Mouse (Mus musculus) heart, embryonic 11.5 days (tissue): ENCODE data around the gene Ackr4. TPM values are rescaled to one million over a fixed set of nuclear protein-coding genes. Genes with fewer than 3 reads are reported as not detected.

ENCODE experiments used
- ATAC-seq: fragments of 200-750 bp; cut with Nextera tagmentation; replicated peaks from 2 replicates; pipeline ENCODE4 v1.8.0; 2017; ENCODE audit warnings: moderate library complexity; ENCODE audit not compliant: insufficient number of reproducible peaks, low FRiP score, low TSS enrichment
- H3K27ac ChIP-seq: fragments of 300-500 bp; sonication (generic); 2 replicates; pipeline ENCODE4 v1.5.1; 2014; ENCODE audit warnings: mild to moderate bottlenecking, low read depth, low read length
- H3K27me3 ChIP-seq: fragments of 300-500 bp; sonication (generic); 2 replicates; pipeline ENCODE4 v1.6.1; 2014; ENCODE audit warnings: mild to moderate bottlenecking, low read length, mixed read lengths; ENCODE audit not compliant: control insufficient read depth, insufficient read depth
- H3K36me3 ChIP-seq: fragments of 300-500 bp; sonication (generic); 2 replicates; pipeline ENCODE4 v1.6.1; 2014; ENCODE audit warnings: mild to moderate bottlenecking, low read length, moderate library complexity, mixed read lengths; ENCODE audit not compliant: control insufficient read depth, insufficient read depth
- H3K4me1 ChIP-seq: fragments of 300-500 bp; sonication (generic); 2 replicates; pipeline ENCODE4 v1.6.1; 2014; ENCODE audit warnings: low read length; ENCODE audit not compliant: control insufficient read depth, insufficient read depth
- H3K4me2 ChIP-seq: fragments of 300-500 bp; sonication (generic); 2 replicates; pipeline ENCODE4 v1.6.1; 2014; ENCODE audit warnings: mild to moderate bottlenecking, moderate library complexity
- H3K4me3 ChIP-seq: fragments of 300-500 bp; sonication (generic); 2 replicates; pipeline ENCODE4 v1.5.1; 2014; ENCODE audit warnings: low read depth, low read length
- H3K9ac ChIP-seq: fragments of 300-500 bp; sonication (generic); 2 replicates; pipeline ENCODE4 v1.6.1; 2014; ENCODE audit warnings: mild to moderate bottlenecking, low read depth, low read length, moderate library complexity
- H3K9me3 ChIP-seq: fragments of 300-500 bp; sonication (generic); replicated peaks from 2 replicates; pipeline ENCODE4 v1.6.1; 2016; ENCODE audit warnings: low read length; ENCODE audit not compliant: control insufficient read depth
- WGBS: fragments of 180-500 bp; shearing (Covaris S2); extraction: QIAGEN DNeasy Blood & Tissue Kit; methylation state at CpG from one replicate; pipeline ENCODE4 v1.1.7; 2014; ENCODE audit not compliant: insufficient replicate concordance; 5-methylcytosine and 5-hydroxymethylcytosine counted together
- polyA plus RNA-seq: library from polyadenylated mRNA; unstranded; fragments of >200 nt; fragmentation: Nextera tagmentation; extraction: Ambion mirVana; gene quantifications from 2 replicates; pipeline ENCODE4 v1.2.1, GENCODE M21; 2014

The Ackr4 gene
- polyA plus RNA-seq, 1 experiment from 2014 or later = 0.31 TPM

GRCm38 (mm10) chr9:104051028-104051427, 75.7 kb downstream of the Ackr4 start:
- H3K27me3 ChIP-seq = no peaks in the 10 kb centered on the region
- WGBS = 87% methylated on average over 6 of the region's 6 CpGs
- H3K36me3 ChIP-seq = peaks cover 43% of the 10 kb centered on the region
- H3K4me1 ChIP-seq = no peaks in the 10 kb centered on the region
- H3K9me3 ChIP-seq = no peaks in the 10 kb centered on the region
- H3K4me2 ChIP-seq = no peak overlapping the region
- H3K9ac ChIP-seq = no peak overlapping the region
- no peak overlapping the region for H3K27ac ChIP-seq
- no peak overlapping the region for H3K4me3 ChIP-seq
- no peak for ATAC-seq

DNA sequence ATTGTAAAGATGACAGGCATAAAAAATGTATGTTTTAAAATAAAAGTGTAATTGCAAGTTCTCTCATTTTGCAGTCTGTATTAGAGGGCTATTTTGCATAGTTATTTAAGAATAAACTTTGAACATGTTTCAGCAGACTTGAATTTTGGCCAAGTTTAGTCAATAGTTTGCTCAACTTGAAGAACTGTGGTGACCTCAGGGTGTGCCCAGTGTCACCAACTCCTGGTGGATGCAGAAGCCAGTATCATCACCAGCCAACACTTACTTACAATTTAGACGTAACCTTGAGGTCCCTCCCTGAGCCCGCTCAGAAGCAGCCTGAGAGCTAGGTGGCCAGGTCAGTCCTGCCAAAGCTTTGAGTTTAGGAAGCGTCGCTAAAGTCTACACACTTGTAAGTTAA, 83.1 kb downstream of the Ackr4 start:
- ATAC-seq = no peak
- no peaks in the 10 kb centered on the region for H3K9me3 ChIP-seq
- H3K36me3 ChIP-seq = peaks cover 17% of the 10 kb centered on the region
- 77% methylated on average over 4 of the region's 4 CpGs for WGBS
- no peak overlapping the region for H3K27ac ChIP-seq
- no peak overlapping the region for H3K9ac ChIP-seq
- H3K4me2 ChIP-seq = no peak overlapping the region
- H3K4me3 ChIP-seq = no peak overlapping the region
- no peaks in the 10 kb centered on the region for H3K27me3 ChIP-seq
- no peaks in the 10 kb centered on the region for H3K4me1 ChIP-seq

DNA sequence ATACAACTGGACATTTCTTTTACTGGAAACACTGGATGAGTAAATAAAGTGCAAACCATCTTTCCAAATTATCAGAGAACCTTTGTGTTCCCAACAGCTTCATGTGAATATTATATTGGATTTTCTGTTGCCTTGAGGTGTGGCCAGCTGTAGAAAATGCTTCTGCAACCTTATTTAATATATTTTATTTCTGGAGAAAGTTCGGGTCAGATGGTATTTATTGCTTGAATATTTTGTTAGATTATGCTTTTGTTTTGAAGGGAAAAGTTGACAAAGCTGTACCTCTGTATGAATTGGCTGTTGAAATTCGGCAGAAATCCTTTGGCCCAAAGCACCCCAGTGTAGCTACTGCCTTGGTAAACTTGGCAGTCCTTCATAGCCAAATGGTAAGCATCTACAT, 86.4 kb downstream of the Ackr4 start, which contains the start of gene Gm28305:
Gene Gm28305, plus strand, starts transcription at position 301 of the 400 bp plus-strand sequence.
- ATAC-seq = no peak
- 58% methylated on average over 2 of the region's 2 CpGs for WGBS
- Histone ChIP-seq H3K4me1 (peaks cover 6% of the 10 kb centered on the region; the same call in 1 of the 2 replicates), H3K27ac (no peak within 1 kb of the TSS), H3K27me3 (no peaks in the 10 kb centered on the region), H3K9ac (no peak within 1 kb of the TSS), H3K9me3 (no peaks in the 10 kb centered on the region), H3K4me3 (no peak within 1 kb of the TSS), H3K36me3 (peaks cover 4% of the 10 kb centered on the region; the same call in 1 of the 2 replicates), H3K4me2 (no peak within 1 kb of the TSS)

- Histone ChIP-seq H3K9me3 (no peaks in the 10 kb centered on the region), H3K36me3 (peaks cover 4% of the 10 kb centered on the region; the same call in 1 of the 2 replicates), H3K4me2 (no peak overlapping the region), H3K4me3 (no peak overlapping the region), H3K9ac (no peak overlapping the region), H3K27me3 (no peaks in the 10 kb centered on the region), H3K4me1 (peaks cover 6% of the 10 kb centered on the region; the same call in 1 of the 2 replicates), H3K27ac (no peak overlapping the region)
- WGBS = 82% methylated on average over 4 of the region's 4 CpGs
- ATAC-seq = no peak
Observed at GRCm38 (mm10) chr9:104039742-104040141, 87.0 kb downstream of the Ackr4 start.

DNA sequence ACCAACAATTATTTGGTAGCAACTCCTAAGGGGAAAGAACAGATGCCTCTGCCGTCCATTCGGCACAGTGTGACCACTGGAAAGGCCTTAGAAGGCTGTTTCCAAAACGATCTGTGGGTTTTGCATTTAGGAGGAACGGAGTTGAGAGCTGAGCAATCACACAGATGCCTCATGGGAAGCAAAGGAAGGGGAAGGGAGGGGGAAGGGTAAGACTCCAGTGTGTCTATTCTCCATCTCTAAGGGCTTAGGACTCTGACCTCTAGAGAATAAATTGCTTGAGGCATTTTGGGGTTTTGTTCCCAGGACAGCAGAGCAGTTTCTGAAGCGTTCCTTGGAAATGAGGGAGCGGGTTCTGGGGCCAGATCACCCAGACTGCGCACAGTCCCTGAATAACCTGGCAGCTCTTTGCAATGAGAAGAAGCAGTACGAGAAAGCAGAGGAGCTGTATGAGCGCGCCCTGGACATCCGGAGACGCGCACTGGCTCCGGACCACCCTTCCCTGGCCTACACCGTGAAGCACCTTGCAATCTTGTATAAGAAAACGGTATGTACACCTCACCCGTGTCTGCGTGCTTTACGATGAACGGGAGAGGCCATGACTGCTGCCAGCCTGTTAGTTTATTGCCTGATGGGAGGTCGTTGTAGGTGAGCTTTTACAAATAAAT, 87.6 kb downstream of the Ackr4 start:
- Histone ChIP-seq H3K9me3 (no peaks in the 10 kb centered on the region), H3K4me1 (peaks cover 6% of the 10 kb centered on the region; the same call in 1 of the 2 replicates), H3K4me2 (no peak overlapping the region), H3K4me3 (no peak overlapping the region), H3K36me3 (peaks cover 4% of the 10 kb centered on the region; the same call in 1 of the 2 replicates), H3K27ac (no peak overlapping the region), H3K27me3 (no peaks in the 10 kb centered on the region), H3K9ac (no peak overlapping the region)
- 87% methylated on average over 21 of the region's 21 CpGs for WGBS
- ATAC-seq = no peak

- 77% methylated on average over 13 of the region's 13 CpGs for WGBS
- Histone ChIP-seq H3K36me3 (peaks cover 4% of the 10 kb centered on the region; the same call in 1 of the 2 replicates), H3K4me2 (no peak overlapping the region), H3K9ac (no peak overlapping the region), H3K4me1 (peaks cover 6% of the 10 kb centered on the region; the same call in 1 of the 2 replicates), H3K27ac (no peak overlapping the region), H3K27me3 (no peaks in the 10 kb centered on the region), H3K9me3 (no peaks in the 10 kb centered on the region), H3K4me3 (no peak overlapping the region)
- ATAC-seq = no peak
Observed at GRCm38 (mm10) chr9:104038266-104038665, 88.5 kb downstream of the Ackr4 start.

DNA sequence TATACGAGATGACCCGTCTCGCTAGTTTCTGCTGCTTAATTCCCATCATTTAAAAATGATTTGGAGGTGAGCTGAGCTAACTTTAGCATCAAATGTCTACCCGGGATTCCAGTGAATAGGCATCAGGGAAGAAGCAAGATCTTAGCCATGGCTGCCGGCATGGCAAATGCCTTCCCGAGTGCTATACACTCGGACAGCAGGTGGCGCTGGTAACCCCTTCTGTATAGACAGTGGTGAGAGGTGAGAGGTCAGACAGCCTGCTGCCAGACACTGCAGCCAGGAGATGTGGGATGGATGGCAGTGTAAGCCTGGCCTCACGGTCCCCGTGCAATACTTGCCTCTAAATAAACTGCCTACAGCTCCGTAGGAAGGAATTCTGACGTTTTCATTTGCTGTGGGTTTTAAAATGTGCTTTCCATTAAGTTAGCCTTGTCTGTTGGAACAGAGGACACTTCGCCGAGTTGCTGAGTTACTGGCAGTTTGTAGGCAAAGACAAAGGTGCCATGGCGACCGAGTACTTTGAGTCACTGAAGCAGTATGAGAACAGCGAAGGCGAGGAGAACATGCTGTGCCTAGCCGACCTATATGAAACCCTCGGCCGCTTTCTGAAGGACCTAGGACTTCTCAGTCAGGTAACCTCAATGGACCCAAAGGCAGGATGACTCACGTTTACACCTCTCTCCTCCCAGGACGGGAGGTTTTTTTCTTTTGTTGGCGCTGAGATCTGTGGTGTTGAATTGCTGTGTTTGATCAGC, 91.3 kb downstream of the Ackr4 start:
- peaks cover 6% of the 10 kb centered on the region; the same call in 1 of the 2 replicates for H3K4me1 ChIP-seq
- 50% methylated on average over 24 of the region's 24 CpGs for WGBS
- H3K27ac ChIP-seq = no peak overlapping the region
- no peak overlapping the region for H3K9ac ChIP-seq
- no peak overlapping the region for H3K4me3 ChIP-seq
- H3K27me3 ChIP-seq = no peaks in the 10 kb centered on the region
- no peak overlapping the region for H3K4me2 ChIP-seq
- no peaks in the 10 kb centered on the region for H3K9me3 ChIP-seq
- no peak for ATAC-seq
- peaks cover 4% of the 10 kb centered on the region for H3K36me3 ChIP-seq

DNA sequence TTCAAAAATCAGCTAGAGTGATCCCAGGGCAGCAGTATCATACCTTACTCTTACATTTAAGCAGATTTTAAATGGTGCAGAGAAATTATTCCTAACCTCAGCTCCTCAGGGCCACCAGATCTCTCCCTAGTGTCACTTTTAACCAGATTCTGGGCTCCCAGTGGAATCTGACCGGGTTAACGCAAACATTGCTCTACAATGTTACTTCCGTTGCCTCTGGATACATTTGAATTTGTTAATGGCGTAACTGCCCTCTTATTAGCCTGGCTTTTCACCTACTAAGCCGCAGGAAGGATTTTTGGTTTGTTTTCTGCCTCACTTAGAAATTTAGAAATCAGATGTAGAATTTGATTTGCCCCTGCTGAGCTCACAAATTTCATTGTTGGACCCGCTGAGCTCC, 92.0 kb downstream of the Ackr4 start:
- no peaks in the 10 kb centered on the region for H3K27me3 ChIP-seq
- no peak overlapping the region for H3K9ac ChIP-seq
- H3K9me3 ChIP-seq = no peaks in the 10 kb centered on the region
- no peak for ATAC-seq
- H3K27ac ChIP-seq = no peak overlapping the region
- H3K36me3 ChIP-seq = peaks cover 4% of the 10 kb centered on the region
- 75% methylated on average over 6 of the region's 6 CpGs for WGBS
- no peak overlapping the region for H3K4me2 ChIP-seq
- H3K4me3 ChIP-seq = no peak overlapping the region
- peaks cover 6% of the 10 kb centered on the region; the same call in 1 of the 2 replicates for H3K4me1 ChIP-seq
